Mouse (Mus musculus): ENCODE data around the gene Sipa1l1.

GRCm38 (mm10) chr12:82171591-82171990 lies 2.5 kb downstream of the Sipa1l1 start:
- no peak for TF ChIP-seq MAX (IDR thresholded peaks at IDR 0.05)
- no peak for TF ChIP-seq CTCF (IDR thresholded peaks at IDR 0.05; ENCODE audit: control insufficient read depth, insufficient read depth, insufficient read length)
- TF ChIP-seq FOSL1 (IDR thresholded peaks at IDR 0.05; ENCODE audit: insufficient read depth, low read length, poor library complexity, severe bottlenecking) = no peak
- no peak for TF ChIP-seq USF1 (IDR thresholded peaks at IDR 0.05; ENCODE audit: low read depth)
- no peak for TF ChIP-seq CEBPB (IDR thresholded peaks at IDR 0.05; ENCODE audit: low read depth)
- TF ChIP-seq MYOG (IDR thresholded peaks at IDR 0.05; ENCODE audit: control insufficient read depth, extremely low read depth, insufficient read length) = no peak
